Comparison of ENCODE assay signal across 23 mouse cellular contexts in genomic region chr12:78996271-78996670, GRCm38 (mm10). TPM values are rescaled to one million over a fixed set of nuclear protein-coding genes. Genes with fewer than 3 reads are reported as not detected.
DNase-seq lines count a peak whose midpoint lies in the region; ATAC-seq and TF ChIP-seq lines count a peak whose summit lies in the region.
"Had no signal": no experiment of that assay in that cellular context is flagged by ENCODE, and none has a peak within 500 bp of the region (broad histone marks: within the 10 kb centered on the region; RNA-seq: fewer than 3 reads in every experiment).

No protein-coding gene starts in this region.

- WGBS in hindbrain, embryonic 12.5 days: 75% methylated on average over 4 of the region's 4 CpGs

- H3K4me1 ChIP-seq in CH12.LX (ENCODE audit: control insufficient read depth in 1 of 2, insufficient read depth in 2 of 2) (peaks cover 14 to 44% of the 10 kb centered on the region in 2 experiments), ES-Bruce4 (ENCODE audit: control insufficient read depth, insufficient read depth, low read length) (peaks cover 15% of the 10 kb centered on the region)
- no peaks in the 10 kb centered on the region for H3K4me1 ChIP-seq in hindbrain, embryonic 12.5 days

- no peak overlapping the region for H3K9ac ChIP-seq in CH12.LX (ENCODE audit: insufficient read depth, low read depth)
- no peak overlapping the region for H3K9ac ChIP-seq in ES-Bruce4 (ENCODE audit: low read depth, poor library complexity, severe bottlenecking)
- no peak overlapping the region for H3K9ac ChIP-seq in hindbrain, embryonic 12.5 days

- ATAC-seq in granulocyte monocyte progenitor cell, adult 5-6 weeks (replicated peaks; ENCODE audit: poor library complexity, severe bottlenecking): peak; percentile 62
- ATAC-seq in megakaryocyte, adult 5-6 weeks (ENCODE audit: poor library complexity, severe bottlenecking): peak; percentile 56
- ATAC-seq in hindbrain, embryonic 12.5 days (ENCODE audit: low FRiP score): no peak
- ATAC-seq in CD4-positive, CD25-positive, alpha-beta regulatory T cell, adult 4 months: no peak
- ATAC-seq: activated CD4-positive, CD25-positive, alpha-beta regulatory T cell, adult 4 months; Patski had no signal

- H3K4me2 ChIP-seq in CH12.LX (ENCODE audit: insufficient read depth, low read depth, poor library complexity, severe bottlenecking): peak overlapping the region; percentile 41; the same call in 1 of the 2 replicates
- no peak overlapping the region for H3K4me2 ChIP-seq in hindbrain, embryonic 12.5 days (replicated peaks)

- H3K79me2 ChIP-seq in CH12.LX (replicated peaks; ENCODE audit: control insufficient read depth, extremely low read depth, insufficient read depth, poor library complexity, severe bottlenecking): no peaks in the 10 kb centered on the region

- no peak for TF ChIP-seq POLR2A in CH12.LX (IDR thresholded peaks at IDR 0.05; ENCODE audit: low read depth, low read length)
- no peak for TF ChIP-seq POLR2A in ES-Bruce4 (IDR thresholded peaks at IDR 0.05; ENCODE audit: insufficient read depth, low read length)

- dilution Hi-C loops in CH12.LX (cut with MboI; ENCODE audit: extremely low pct_ligation_motif_present, extremely low pct_unique_long_range_greater_than_20kb, low sequenced_read_pairs): no loop called here

- H3K9me3 ChIP-seq in CH12.LX (replicated peaks; ENCODE audit: low read length) (no peaks in the 10 kb centered on the region), ES-Bruce4 (replicated peaks; ENCODE audit: control insufficient read depth, insufficient read depth, low read length, poor library complexity, severe bottlenecking) (no peaks in the 10 kb centered on the region; the same call in 1 of the 2 replicates)
- no peaks in the 10 kb centered on the region for H3K9me3 ChIP-seq in hindbrain, embryonic 12.5 days (replicated peaks)
- H3K9me3 ChIP-seq: G1E had no signal

- H3K27ac ChIP-seq in CH12.LX (ENCODE audit: insufficient read depth, low read depth) (no peak overlapping the region), ES-Bruce4 (ENCODE audit: insufficient read depth, low read length) (0 out of 2 replicates have a peak overlapping the region, but pooled peaks have one; percentile 13)
- no peak overlapping the region for H3K27ac ChIP-seq in hindbrain, embryonic 12.5 days

- no peak for TF ChIP-seq RAD21 in CH12.LX (IDR thresholded peaks at IDR 0.05; ENCODE audit: low read depth, low read length)

- TF ChIP-seq CTCF in CH12.LX (conservative IDR thresholded peaks at IDR 0.05 in 1 of 2, IDR thresholded peaks at IDR 0.05 in 1 of 2; ENCODE audit: low read depth in 2 of 2, low read length in 2 of 2): no peak
- TF ChIP-seq CTCF in ES-Bruce4 (IDR thresholded peaks at IDR 0.05; ENCODE audit: low read depth, low read length): no peak

- TF ChIP-seq EP300 in CH12.LX (IDR thresholded peaks at IDR 0.05; ENCODE audit: low read length) (no peak), ES-Bruce4 (IDR thresholded peaks at IDR 0.05; ENCODE audit: insufficient read depth, low read depth, low read length) (no peak)

- in situ Hi-C loops in CH12.LX (cut with MboI; ENCODE audit: low pct_ligation_motif_present, low pct_unique_long_range_greater_than_20kb, low sequenced_read_pairs): no loop called here

- no peak for DNase-seq in CH12.LX (ENCODE audit: extremely low read depth)
- DNase-seq in testis, postnatal 14 days (ENCODE audit: low spot score): no peak
- no peak for DNase-seq in gastrocnemius, postnatal 10 days
- DNase-seq: adrenal gland, adult 2 months; adrenal gland, adult 8-10 months; adrenal gland, postnatal 10 days; adrenal gland, postnatal 14 days; adrenal gland, postnatal 25 days; adrenal gland, postnatal 36 days; B cell, adult 2 months; cerebellum, adult 11 months; cerebellum, adult 11-12 months; cerebellum, adult 18-20 months; cerebellum, adult 2 months; cerebellum, adult 8-10 months had no signal

- H3K36me3 ChIP-seq in CH12.LX (replicated peaks in 1 of 2; ENCODE audit: control insufficient read depth in 1 of 2, insufficient read depth in 1 of 2, low read length in 1 of 2): peaks cover 0 to 2% of the 10 kb centered on the region in 2 experiments
- no peaks in the 10 kb centered on the region for H3K36me3 ChIP-seq in ES-Bruce4 (ENCODE audit: control insufficient read depth, insufficient read depth, low read length, poor library complexity, severe bottlenecking)
- no peaks in the 10 kb centered on the region for H3K36me3 ChIP-seq in hindbrain, embryonic 12.5 days
- H3K36me3 ChIP-seq: G1E had no signal

- no peaks in the 10 kb centered on the region for H3K27me3 ChIP-seq in CH12.LX (replicated peaks)
- H3K27me3 ChIP-seq in ES-Bruce4 (ENCODE audit: control insufficient read depth, insufficient read depth, low read length, poor library complexity, severe bottlenecking): no peaks in the 10 kb centered on the region
- no peaks in the 10 kb centered on the region for H3K27me3 ChIP-seq in hindbrain, embryonic 12.5 days
- H3K27me3 ChIP-seq: Patski had no signal

- H3K4me3 ChIP-seq in CH12.LX (replicated peaks in 1 of 3; ENCODE audit: low read depth in 2 of 3, low read length in 2 of 3, poor library complexity in 1 of 3) (no peak overlapping the region), ES-Bruce4 (ENCODE audit: low read depth, low read length) (no peak overlapping the region)
- H3K4me3 ChIP-seq in hindbrain, embryonic 12.5 days: no peak overlapping the region

TF ChIP-seq in CH12.LX, 34 proteins besides CTCF, POLR2A, EP300 and RAD21:
- TF ChIP-seq IRF4 (IDR thresholded peaks at IDR 0.05; ENCODE audit: low read depth, low read length): 0 out of 2 replicates have a peak, but pooled peaks have one; percentile 9
- no peak for TF ChIP-seq SIN3A (IDR thresholded peaks at IDR 0.05; ENCODE audit: low read length)
- TF ChIP-seq ZC3H11A (IDR thresholded peaks at IDR 0.05; ENCODE audit: low read depth, low read length): no peak
- TF ChIP-seq ZKSCAN1 (IDR thresholded peaks at IDR 0.05; ENCODE audit: borderline replicate concordance, low read depth, low read length): no peak
- no peak for TF ChIP-seq GABPA (IDR thresholded peaks at IDR 0.05; ENCODE audit: insufficient replicate concordance, low read depth, low read length)
- no peak for TF ChIP-seq NELFE (IDR thresholded peaks at IDR 0.05; ENCODE audit: low read depth, low read length)
- no peak for TF ChIP-seq SMC3 (IDR thresholded peaks at IDR 0.05; ENCODE audit: low read depth, low read length)

RNA-seq across cellular contexts. Expression of gene Tmem229b, which starts 11.2 kb away (rescaled TPM):
- total RNA-seq in CH12.LX (2012; rRNA removed) (41.7 and 45.0 TPM in 2 replicates), CH12.LX (2014; rRNA removed) (64.4 and 66.5 TPM in 2 replicates)
- polyA plus RNA-seq in CH12.LX (2012; ENCODE audit: insufficient read length, low read depth) (125 and 129 TPM in 2 replicates), ES-Bruce4 (2011; ENCODE audit: insufficient read depth, insufficient read length, low read depth, missing spikeins) (1.4 and 2.3 TPM in 2 replicates)
- 104 and 113 TPM in 2 replicates for total RNA-seq in granulocyte monocyte progenitor cell, adult 5-6 weeks (2014; fragmentation: Nextera tagmentation)
- total RNA-seq in granulocyte monocyte progenitor cell, adult 5-6 weeks (2017): 83.8 and 100 TPM in 2 replicates
- 49.1 and 55.5 TPM in 2 replicates for total RNA-seq in megakaryocyte, adult 5-6 weeks (2015)
- total RNA-seq in megakaryocyte, adult 5-6 weeks (2017): 67.2 and 70.6 TPM in 2 replicates
- polyA plus RNA-seq in hindbrain, embryonic 12.5 days (2016; fragmentation: Nextera tagmentation; extraction: Ambion mirVana): 23.6 and 27.5 TPM in 2 replicates
- polyA plus RNA-seq in CD4-positive, CD25-positive, alpha-beta regulatory T cell, adult 4 months (2017; shearing (Covaris generic)): 10 to 100 TPM; 33.4 to 52.5 TPM
- 1 to 10 TPM; 8.5 to 9.5 TPM for total RNA-seq in gastrocnemius, postnatal 10 days (2021)

RNA-seq across cellular contexts. Expression of gene Plekhh1, which starts 32.7 kb away (rescaled TPM):
- total RNA-seq in CH12.LX (2012; rRNA removed): 0.92 and 1.9 TPM in 2 replicates
- total RNA-seq in CH12.LX (2014; rRNA removed): 0.27 and 0.31 TPM in 2 replicates
- 0.69 and 0.75 TPM in 2 replicates for polyA plus RNA-seq in CH12.LX (2012; ENCODE audit: insufficient read length, low read depth)
- polyA plus RNA-seq in ES-Bruce4 (2011; ENCODE audit: insufficient read depth, insufficient read length, low read depth, missing spikeins): 34.1 and 39.3 TPM in 2 replicates
- 0.41 TPM in 1 of 2 replicates, not detected in the other for total RNA-seq in granulocyte monocyte progenitor cell, adult 5-6 weeks (2014; fragmentation: Nextera tagmentation)
- total RNA-seq in granulocyte monocyte progenitor cell, adult 5-6 weeks (2017): 0.09 and 0.21 TPM in 2 replicates
- 0.76 and 0.96 TPM in 2 replicates for total RNA-seq in megakaryocyte, adult 5-6 weeks (2015)
- 0.37 and 0.98 TPM in 2 replicates for total RNA-seq in megakaryocyte, adult 5-6 weeks (2017)
- polyA plus RNA-seq in hindbrain, embryonic 12.5 days (2016; fragmentation: Nextera tagmentation; extraction: Ambion mirVana): 4.9 and 5.7 TPM in 2 replicates
- polyA plus RNA-seq in CD4-positive, CD25-positive, alpha-beta regulatory T cell, adult 4 months (2017; shearing (Covaris generic)): under 1 TPM in 1 of 2 experiments, not detected in 1; 0.12 TPM
- 1 to 10 TPM; 1.3 to 1.4 TPM for total RNA-seq in gastrocnemius, postnatal 10 days (2021)

Comparison
In these comparisons a context has a peak if more than half of its experiments do, and no peak if none do; other contexts are left out.
1. ATAC-seq: peak in granulocyte monocyte progenitor cell, adult 5-6 weeks (single experiment) and megakaryocyte, adult 5-6 weeks (single experiment); none in hindbrain, embryonic 12.5 days (single experiment) and CD4-positive, CD25-positive, alpha-beta regulatory T cell, adult 4 months (single experiment).
2. RNA of gene Tmem229b, which starts 11.2 kb away (total RNA-seq): 83.8 to 113 TPM in granulocyte monocyte progenitor cell, adult 5-6 weeks, 49.1 to 70.6 TPM in megakaryocyte, adult 5-6 weeks and 41.7 to 66.5 TPM in CH12.LX; 8.5 to 9.5 TPM in gastrocnemius, postnatal 10 days; every median in the first group is over 4 times any median in the second.